Mouse (Mus musculus): Measurements from ENCODE around the gene Ccdc103.

GRCm38 (mm10) chr11:102895779-102896178, 14.8 kb downstream of the Ccdc103 start:
- TF ChIP-seq CTCF (IDR thresholded peaks at IDR 0.05; ENCODE audit: borderline replicate concordance, insufficient read depth, low read length): no peak
- TF ChIP-seq POLR2A (IDR thresholded peaks at IDR 0.05; ENCODE audit: low read depth, low read length): no peak
